Mouse (Mus musculus) ES-Bruce4 (cell line): Measurements from ENCODE around the gene Klhl29. TPM values are rescaled to one million over a fixed set of nuclear protein-coding genes. Genes with fewer than 3 reads are reported as not detected.

ENCODE experiments used
- H3K27ac ChIP-seq: 2 replicates; pipeline ENCODE4 v1.5.1; 2012; ENCODE audit warnings: low read length, inconsistent platforms; ENCODE audit not compliant: insufficient read depth
- H3K27me3 ChIP-seq: 2 replicates; pipeline ENCODE4 v1.6.1; 2012; ENCODE audit warnings: mild to moderate bottlenecking, low read length, inconsistent platforms; ENCODE audit not compliant: control insufficient read depth, poor library complexity, insufficient read depth, severe bottlenecking
- H3K36me3 ChIP-seq: 2 replicates; pipeline ENCODE4 v1.6.1; 2012; ENCODE audit warnings: inconsistent platforms, mild to moderate bottlenecking, low read length, moderate library complexity; ENCODE audit not compliant: control insufficient read depth, poor library complexity, insufficient read depth, severe bottlenecking
- H3K4me1 ChIP-seq: one replicate; pipeline ENCODE4 v1.8.1; 2011; ENCODE audit warnings: low read length; ENCODE audit not compliant: control insufficient read depth, insufficient read depth
- H3K4me3 ChIP-seq: 2 replicates; pipeline ENCODE4 v1.5.1; 2011; ENCODE audit warnings: low read depth, mild to moderate bottlenecking, low read length
- H3K9ac ChIP-seq: 2 replicates; pipeline ENCODE4 v1.6.1; 2012; ENCODE audit warnings: low read depth, mild to moderate bottlenecking, inconsistent platforms; ENCODE audit not compliant: poor library complexity, severe bottlenecking
- H3K9me3 ChIP-seq: replicated peaks from 2 replicates; pipeline ENCODE4 v1.6.1; 2012; ENCODE audit warnings: mild to moderate bottlenecking, low read length, inconsistent platforms; ENCODE audit not compliant: control insufficient read depth, poor library complexity, insufficient read depth, severe bottlenecking
- CTCF ChIP-seq: IDR thresholded peaks from one replicate; pipeline ENCODE4 v1.8.1; 2011; ENCODE audit warnings: low read depth, low read length
- EP300 ChIP-seq: IDR thresholded peaks from 2 replicates; pipeline ENCODE4 v1.6.1; 2011; ENCODE audit warnings: low read depth, low read length; ENCODE audit not compliant: insufficient read depth
- POLR2A ChIP-seq: IDR thresholded peaks from one replicate; pipeline ENCODE4 v1.8.1; 2011; ENCODE audit warnings: low read length; ENCODE audit not compliant: insufficient read depth
- polyA plus RNA-seq: library from polyadenylated mRNA; stranded (reverse); fragments of >200 nt; gene quantifications from 2 replicates; pipeline ENCODE4 v1.2.4, GENCODE M21; 2011; ENCODE audit warnings: low read depth; ENCODE audit not compliant: missing spikeins, insufficient read depth, insufficient read length

Gene Klhl29
- polyA plus RNA-seq, 1 experiment = 0.49 TPM

DNA sequence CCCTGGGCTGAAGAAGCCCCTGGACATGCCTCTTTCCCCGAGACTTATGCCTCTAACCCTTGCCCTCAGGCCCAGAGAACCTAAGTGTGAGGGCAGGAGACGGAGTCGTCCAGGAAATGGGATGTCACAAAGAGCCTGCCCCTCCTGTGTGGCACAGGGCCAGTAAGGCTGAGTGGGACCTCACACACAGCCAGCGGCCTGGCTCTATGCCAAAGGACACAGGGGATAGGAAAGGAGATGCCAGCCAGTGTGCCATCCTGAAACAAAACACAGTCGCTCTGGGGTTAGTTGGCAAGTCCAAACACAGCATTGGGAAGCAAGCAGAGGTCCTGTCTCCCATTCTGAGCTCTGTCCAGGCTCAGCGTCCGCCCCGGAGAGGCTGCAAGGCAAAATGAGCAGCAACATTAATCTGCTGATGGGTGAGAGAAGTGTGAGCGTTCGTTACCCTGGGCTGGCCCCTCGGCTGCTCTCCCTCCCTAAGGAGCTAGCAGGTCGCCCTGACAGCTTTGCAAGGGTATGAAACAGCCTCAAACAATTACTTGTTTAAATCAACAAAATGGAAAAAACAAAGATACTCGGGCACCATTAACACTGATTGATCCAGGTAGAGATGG lies 274.0 kb downstream of the Klhl29 start:
- no peak overlapping the region for H3K9ac ChIP-seq
- H3K4me1 ChIP-seq = no peaks in the 10 kb centered on the region
- no peak overlapping the region for H3K4me3 ChIP-seq
- H3K9me3 ChIP-seq = no peaks in the 10 kb centered on the region
- no peak overlapping the region for H3K27ac ChIP-seq
- TF ChIP-seq POLR2A (no peak), CTCF (no peak), EP300 (no peak)
- no peaks in the 10 kb centered on the region for H3K27me3 ChIP-seq
- H3K36me3 ChIP-seq = no peaks in the 10 kb centered on the region

- H3K27ac ChIP-seq = no peak overlapping the region
- no peaks in the 10 kb centered on the region for H3K27me3 ChIP-seq
- no peak for TF ChIP-seq CTCF
- TF ChIP-seq EP300 = no peak
- TF ChIP-seq POLR2A = no peak
Measured at GRCm38 (mm10) chr12:5099572-5099971, 275.9 kb downstream of the Klhl29 start.

GRCm38 (mm10) chr12:5088639-5089038 lies 286.8 kb downstream of the Klhl29 start:
- TF ChIP-seq CTCF (no peak), POLR2A (no peak), EP300 (no peak)
- Histone ChIP-seq H3K9me3 (no peaks in the 10 kb centered on the region), H3K4me1 (no peaks in the 10 kb centered on the region), H3K27me3 (no peaks in the 10 kb centered on the region), H3K9ac (no peak overlapping the region), H3K27ac (no peak overlapping the region), H3K36me3 (no peaks in the 10 kb centered on the region), H3K4me3 (no peak overlapping the region)

More at GRCm38 (mm10) chr12:5099572-5099971, 275.9 kb downstream of the Klhl29 start:
- Histone ChIP-seq H3K9me3 (no peaks in the 10 kb centered on the region), H3K36me3 (no peaks in the 10 kb centered on the region), H3K9ac (no peak overlapping the region), H3K4me1 (no peaks in the 10 kb centered on the region), H3K4me3 (no peak overlapping the region)

DNA sequence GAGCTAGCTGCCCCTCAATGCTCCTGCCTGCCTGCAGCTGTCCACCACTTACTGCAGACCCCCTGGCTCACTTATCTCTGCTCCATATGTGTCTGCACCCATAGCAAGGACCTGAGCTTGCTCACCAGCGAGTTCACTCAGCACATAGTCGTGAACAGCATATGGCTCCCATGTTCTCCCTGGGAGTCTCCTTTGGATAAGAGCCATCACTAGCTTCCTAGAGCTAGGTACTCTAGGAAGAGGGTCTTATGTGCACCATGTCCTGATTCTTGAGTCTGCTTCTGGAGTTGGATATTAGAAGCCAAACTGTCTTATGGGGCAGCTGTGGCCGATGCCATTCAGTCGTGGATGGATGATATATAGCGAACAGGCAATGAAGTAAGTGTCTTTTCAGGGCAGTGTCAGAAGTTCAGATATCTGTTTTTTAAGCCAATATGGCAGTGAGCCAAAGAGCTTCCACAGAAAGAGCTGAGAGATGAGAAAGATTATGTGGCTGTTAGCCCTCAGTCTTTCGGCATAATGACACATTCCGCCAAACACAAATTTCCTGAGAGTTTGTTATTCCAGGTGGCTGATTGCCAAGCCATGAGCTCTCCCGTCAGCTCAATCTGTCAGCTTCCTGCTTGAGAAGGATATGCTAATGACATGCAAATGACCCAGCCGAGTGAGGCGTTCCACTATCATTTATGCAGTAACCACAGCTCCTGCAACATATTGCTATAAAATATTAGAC lies 287.5 kb downstream of the Klhl29 start:
- no peak overlapping the region for H3K27ac ChIP-seq
- TF ChIP-seq CTCF (no peak), EP300 (no peak), POLR2A (no peak)
- H3K4me1 ChIP-seq = no peaks in the 10 kb centered on the region
- H3K9ac ChIP-seq = no peak overlapping the region
- no peaks in the 10 kb centered on the region for H3K36me3 ChIP-seq
- H3K9me3 ChIP-seq = no peaks in the 10 kb centered on the region
- no peak overlapping the region for H3K4me3 ChIP-seq
- H3K27me3 ChIP-seq = no peaks in the 10 kb centered on the region

DNA sequence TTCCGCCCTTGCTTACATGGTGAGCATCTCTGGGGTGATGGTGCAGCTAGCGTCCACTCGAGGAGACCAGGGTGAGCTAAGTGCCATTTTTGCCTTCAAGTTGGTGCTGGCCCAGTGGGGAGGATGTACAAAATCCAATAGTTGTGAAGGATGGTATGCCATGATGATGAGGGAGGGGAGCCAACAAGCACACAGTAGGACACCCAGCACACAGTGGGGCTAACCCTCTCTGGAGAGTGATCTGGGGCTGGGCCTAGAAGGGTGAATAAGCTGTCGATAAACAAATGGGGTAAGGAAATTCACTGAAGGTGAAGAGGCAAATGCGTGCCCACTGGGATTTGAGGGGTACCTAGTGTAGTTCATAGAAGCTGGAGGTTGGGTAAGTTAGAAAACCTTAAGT lies 290.8 kb downstream of the Klhl29 start:
- H3K27me3 ChIP-seq = no peaks in the 10 kb centered on the region
- no peak overlapping the region for H3K4me3 ChIP-seq
- no peaks in the 10 kb centered on the region for H3K4me1 ChIP-seq
- H3K27ac ChIP-seq = no peak overlapping the region
- no peaks in the 10 kb centered on the region for H3K9me3 ChIP-seq
- no peaks in the 10 kb centered on the region for H3K36me3 ChIP-seq
- no peak for TF ChIP-seq EP300
- TF ChIP-seq POLR2A = no peak
- TF ChIP-seq CTCF = no peak
- no peak overlapping the region for H3K9ac ChIP-seq

DNA sequence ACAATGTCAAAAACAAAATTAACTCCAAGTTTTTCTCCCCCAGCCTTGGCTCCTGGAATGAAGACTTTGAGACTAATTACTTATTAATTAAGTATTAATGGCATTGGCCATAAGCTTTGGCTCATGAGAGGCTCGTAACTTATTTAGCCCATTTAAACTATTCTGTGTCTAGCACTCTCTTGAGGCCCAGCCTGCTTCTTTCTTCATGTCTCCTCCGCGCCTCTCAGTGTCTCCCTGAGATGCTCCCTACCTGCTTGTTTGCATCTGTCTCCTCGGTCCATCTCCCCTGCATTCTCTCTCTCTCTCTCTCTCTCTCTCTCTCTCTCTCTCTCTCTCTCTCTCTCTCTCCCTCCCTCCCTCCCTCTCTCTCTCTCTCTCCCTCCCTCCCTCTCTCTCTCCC lies 294.0 kb downstream of the Klhl29 start:
- Histone ChIP-seq H3K4me1 (no peaks in the 10 kb centered on the region), H3K27me3 (no peaks in the 10 kb centered on the region), H3K36me3 (no peaks in the 10 kb centered on the region)

More for the DNA sequence above, 294.0 kb downstream of the Klhl29 start:
- no peak overlapping the region for H3K4me3 ChIP-seq
- TF ChIP-seq POLR2A = no peak
- H3K27ac ChIP-seq = no peak overlapping the region
- no peak overlapping the region for H3K9ac ChIP-seq
- no peaks in the 10 kb centered on the region for H3K9me3 ChIP-seq
